Mouse (Mus musculus) lung, postnatal 0 days (tissue): ENCODE measurements around the gene Pfkfb3.

Source experiments
- CTCF ChIP-seq: IDR thresholded peaks from 2 replicates; pipeline ENCODE4 v1.5.1; 2016; ENCODE audit warnings: antibody characterized with exemption, mild to moderate bottlenecking
- EP300 ChIP-seq: IDR thresholded peaks from 2 replicates; pipeline ENCODE4 v1.6.1; 2016; ENCODE audit warnings: antibody characterized with exemption, mild to moderate bottlenecking, control low read depth

DNA sequence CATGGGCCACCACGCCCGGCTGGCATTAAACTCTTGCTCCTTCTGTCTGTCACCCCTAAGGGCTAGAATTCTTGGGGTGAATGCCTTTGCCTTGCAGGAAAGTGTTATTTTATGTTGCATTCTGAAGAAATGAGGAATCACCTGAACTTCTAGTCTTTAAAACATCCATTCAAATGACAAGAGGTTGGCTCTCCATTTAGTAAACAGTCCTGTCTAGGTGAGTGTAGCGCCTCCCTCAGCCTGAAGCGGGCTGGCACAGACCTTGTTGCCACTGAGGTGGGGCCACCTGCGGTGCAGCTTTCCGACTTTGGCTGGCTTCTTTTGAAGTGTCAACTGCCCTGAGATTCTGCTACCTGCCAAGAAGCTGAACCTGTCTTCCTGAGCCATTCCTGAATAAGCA is 1.4 kb upstream of the Pfkfb3 start:
- TF ChIP-seq CTCF: no peak
- TF ChIP-seq EP300: no peak
